Mouse (Mus musculus): Measurements from ENCODE around the gene Magi1. TPM values are rescaled to one million over a fixed set of nuclear protein-coding genes. Genes with fewer than 3 reads are reported as not detected.

Gene Magi1
- polyA plus RNA-seq, 1 experiment from 2014 or later = 28.5 TPM

DNA sequence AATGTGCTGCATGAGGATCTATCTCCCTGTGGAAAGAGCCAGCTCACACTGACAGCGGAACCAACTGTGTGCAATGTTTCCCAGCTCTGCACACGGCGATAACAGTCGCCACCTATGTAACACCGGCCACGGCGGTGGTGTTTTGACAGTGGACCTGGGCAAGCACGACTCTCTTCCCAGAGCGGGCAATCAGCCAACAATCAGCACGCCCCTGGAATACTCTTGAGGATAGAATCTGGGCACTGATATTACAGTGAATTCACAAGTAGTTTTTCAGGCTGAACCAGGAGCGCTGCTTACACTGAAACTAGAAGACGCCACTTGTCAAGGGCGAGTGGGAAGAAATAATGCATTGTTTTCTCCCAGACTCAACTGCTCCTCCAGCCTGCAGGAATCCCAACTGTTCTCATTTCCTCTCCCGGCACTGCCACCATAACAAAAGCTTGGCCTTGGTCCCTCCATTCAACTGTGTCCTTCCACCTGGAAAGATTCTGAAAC, 100.3 kb downstream of the Magi1 start:
- Histone ChIP-seq H3K27ac (ENCODE audit: low read depth, low read length) (no peak overlapping the region), H3K4me2 (no peak overlapping the region), H3K9ac (ENCODE audit: low read length) (no peak overlapping the region), H3K4me1 (ENCODE audit: control insufficient read depth, insufficient read depth, low read length) (peaks cover 11% of the 10 kb centered on the region; the same call in 1 of the 2 replicates), H3K27me3 (ENCODE audit: control insufficient read depth, insufficient read depth, low read length) (no peaks in the 10 kb centered on the region), H3K36me3 (ENCODE audit: control insufficient read depth, insufficient read depth, low read length) (no peaks in the 10 kb centered on the region), H3K4me3 (ENCODE audit: low read depth, low read length) (no peak overlapping the region), H3K9me3 (ENCODE audit: control insufficient read depth, low read length) (no peaks in the 10 kb centered on the region)
- DNase-seq (ENCODE audit: low spot score, missing footprints) (no peak), ATAC-seq (ENCODE audit: low FRiP score) (no peak)
- 81% methylated on average over 14 of the region's 14 CpGs for WGBS

DNA sequence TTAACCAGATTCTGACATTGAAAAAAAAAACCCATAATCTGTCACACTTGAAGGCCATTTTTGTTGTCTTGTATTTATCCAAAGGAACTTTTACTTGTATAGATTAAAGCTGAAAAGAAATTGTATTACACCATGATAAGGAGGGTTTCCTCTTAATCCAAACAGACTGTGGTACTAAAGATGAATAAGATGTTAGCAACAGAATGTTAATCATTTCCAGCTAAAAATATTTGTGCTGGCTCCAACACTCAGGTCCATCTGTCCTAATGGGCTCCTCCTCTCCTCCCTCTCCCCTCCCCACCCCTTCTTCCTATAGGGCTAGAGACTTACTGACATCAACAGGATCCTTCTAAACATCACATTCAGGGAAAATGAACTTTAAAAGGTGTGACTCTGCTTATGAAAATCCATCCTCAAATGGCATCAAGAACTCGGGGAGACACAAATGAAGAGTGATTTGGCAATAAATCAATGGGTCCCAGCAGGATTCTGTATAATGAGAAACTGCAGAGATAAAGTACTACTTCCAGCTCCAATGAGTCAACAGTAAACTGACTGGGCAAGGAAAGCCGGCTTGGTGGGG, 102.0 kb downstream of the Magi1 start:
- Histone ChIP-seq H3K4me3 (ENCODE audit: low read depth, low read length) (no peak overlapping the region), H3K4me2 (no peak overlapping the region), H3K27ac (ENCODE audit: low read depth, low read length) (no peak overlapping the region), H3K9ac (ENCODE audit: low read length) (no peak overlapping the region), H3K36me3 (ENCODE audit: control insufficient read depth, insufficient read depth, low read length) (no peaks in the 10 kb centered on the region), H3K27me3 (ENCODE audit: control insufficient read depth, insufficient read depth, low read length) (no peaks in the 10 kb centered on the region), H3K4me1 (ENCODE audit: control insufficient read depth, insufficient read depth, low read length) (peaks cover 25% of the 10 kb centered on the region), H3K9me3 (ENCODE audit: control insufficient read depth, low read length) (no peaks in the 10 kb centered on the region)
- 53% methylated on average over 2 of the region's 2 CpGs for WGBS
- ATAC-seq (ENCODE audit: low FRiP score) (no peak), DNase-seq (ENCODE audit: low spot score, missing footprints) (no peak)

DNA sequence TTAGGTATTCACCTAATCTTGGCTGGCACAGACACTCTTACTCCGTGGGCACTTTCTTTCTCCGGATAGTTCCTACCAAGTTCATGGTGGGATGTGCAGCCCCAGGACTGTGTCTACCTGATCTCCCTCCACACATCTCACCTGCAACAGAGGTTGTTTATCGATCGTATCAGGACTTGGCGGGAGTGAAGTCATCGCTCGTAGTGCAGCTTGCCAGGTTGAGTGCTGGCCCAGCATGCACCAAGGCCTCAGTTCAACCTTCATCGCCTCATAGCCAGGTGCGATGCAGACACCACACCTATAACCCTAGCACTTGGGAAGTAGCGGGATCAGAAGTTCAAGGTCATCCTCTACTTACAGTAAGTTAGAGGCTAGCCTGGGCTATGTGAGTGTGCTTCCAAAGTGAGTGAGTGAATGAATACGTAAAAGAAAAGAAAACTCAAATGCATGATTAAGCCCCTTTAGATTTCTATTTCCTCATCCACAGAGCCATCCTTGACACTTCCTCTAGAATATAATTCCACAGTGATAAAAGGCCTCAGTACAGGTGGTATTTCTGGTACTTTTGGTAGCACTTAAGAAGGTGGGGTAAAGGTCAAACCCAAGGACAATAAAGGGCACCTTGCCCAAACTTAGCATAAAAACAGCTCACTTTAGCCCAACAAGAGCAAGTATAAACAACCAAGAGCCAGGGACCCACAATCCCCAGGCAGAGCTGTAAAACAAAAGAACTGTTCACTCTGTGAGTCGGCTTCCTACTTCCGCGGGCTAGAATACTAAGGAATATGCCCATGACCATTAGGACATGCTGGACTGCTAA, 103.2 kb downstream of the Magi1 start:
- Histone ChIP-seq H3K4me3 (ENCODE audit: low read depth, low read length) (no peak overlapping the region), H3K27me3 (ENCODE audit: control insufficient read depth, insufficient read depth, low read length) (no peaks in the 10 kb centered on the region), H3K27ac (ENCODE audit: low read depth, low read length) (no peak overlapping the region), H3K36me3 (ENCODE audit: control insufficient read depth, insufficient read depth, low read length) (no peaks in the 10 kb centered on the region), H3K9ac (ENCODE audit: low read length) (no peak overlapping the region), H3K9me3 (ENCODE audit: control insufficient read depth, low read length) (no peaks in the 10 kb centered on the region), H3K4me2 (no peak overlapping the region), H3K4me1 (ENCODE audit: control insufficient read depth, insufficient read depth, low read length) (peaks cover 27% of the 10 kb centered on the region)
- ATAC-seq (ENCODE audit: low FRiP score) = no peak
- WGBS = 91% methylated on average over 14 of the region's 14 CpGs
- no peak for DNase-seq (ENCODE audit: low spot score, missing footprints)

DNA sequence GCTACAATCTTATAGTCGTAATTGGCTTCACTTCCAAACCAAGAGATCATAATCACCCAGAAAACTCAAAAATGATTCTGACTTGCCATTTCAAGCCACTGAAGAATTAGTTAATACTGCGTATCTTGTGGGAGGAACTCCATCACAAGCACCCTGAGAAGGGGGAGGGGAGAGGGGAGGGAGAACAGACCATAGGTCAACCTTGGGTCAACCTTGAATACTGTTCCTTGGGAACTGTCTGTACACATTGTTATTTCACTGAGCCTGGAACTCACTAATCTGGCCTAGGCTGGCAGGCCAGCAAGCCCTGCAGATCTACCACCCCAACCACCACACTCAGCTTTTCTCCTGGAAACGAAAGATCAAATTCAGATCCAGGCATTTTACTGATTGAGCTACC, 106.2 kb downstream of the Magi1 start:
- Histone ChIP-seq H3K27ac (ENCODE audit: low read depth, low read length) (no peak overlapping the region), H3K4me3 (ENCODE audit: low read depth, low read length) (no peak overlapping the region), H3K9ac (ENCODE audit: low read length) (no peak overlapping the region), H3K36me3 (ENCODE audit: control insufficient read depth, insufficient read depth, low read length) (no peaks in the 10 kb centered on the region), H3K9me3 (ENCODE audit: control insufficient read depth, low read length) (no peaks in the 10 kb centered on the region), H3K4me2 (no peak overlapping the region), H3K4me1 (ENCODE audit: control insufficient read depth, insufficient read depth, low read length) (peaks cover 22% of the 10 kb centered on the region), H3K27me3 (ENCODE audit: control insufficient read depth, insufficient read depth, low read length) (no peaks in the 10 kb centered on the region)
- DNase-seq (ENCODE audit: low spot score, missing footprints) = no peak
- 41% methylated on average over 3 of the region's 3 CpGs for WGBS
- ATAC-seq (ENCODE audit: low FRiP score) = no peak

DNA sequence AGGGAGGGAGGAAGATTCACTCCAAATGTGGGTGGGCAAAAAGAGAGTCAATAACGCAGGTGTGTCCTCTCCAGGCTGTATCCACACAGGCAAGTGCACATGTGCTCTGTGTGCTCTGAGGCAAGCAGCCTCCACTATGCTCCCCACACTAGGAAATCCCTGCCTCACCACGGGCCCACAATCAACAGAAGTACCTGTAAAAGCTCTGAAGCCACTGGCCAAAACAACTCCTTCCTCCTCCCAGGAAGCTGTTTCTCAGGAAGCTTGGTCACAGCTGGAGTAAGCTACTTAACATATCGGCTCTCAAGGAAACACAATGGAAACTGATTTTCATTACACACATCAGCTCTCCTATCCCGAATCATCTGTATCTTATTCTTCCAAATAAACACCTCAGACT, 107.0 kb downstream of the Magi1 start:
- ATAC-seq (ENCODE audit: low FRiP score) = no peak
- H3K4me1 ChIP-seq (ENCODE audit: control insufficient read depth, insufficient read depth, low read length) = peaks cover 17% of the 10 kb centered on the region
- no peak overlapping the region for H3K4me3 ChIP-seq (ENCODE audit: low read depth, low read length)
- no peaks in the 10 kb centered on the region for H3K36me3 ChIP-seq (ENCODE audit: control insufficient read depth, insufficient read depth, low read length)
- no peaks in the 10 kb centered on the region for H3K27me3 ChIP-seq (ENCODE audit: control insufficient read depth, insufficient read depth, low read length)
- no peak overlapping the region for H3K27ac ChIP-seq (ENCODE audit: low read depth, low read length)
- H3K9ac ChIP-seq (ENCODE audit: low read length) = no peak overlapping the region
- no peaks in the 10 kb centered on the region for H3K9me3 ChIP-seq (ENCODE audit: control insufficient read depth, low read length)
- WGBS = 7% methylated on average over 4 of the region's 4 CpGs
- H3K4me2 ChIP-seq = no peak overlapping the region
- DNase-seq (ENCODE audit: low spot score, missing footprints) = no peak

DNA sequence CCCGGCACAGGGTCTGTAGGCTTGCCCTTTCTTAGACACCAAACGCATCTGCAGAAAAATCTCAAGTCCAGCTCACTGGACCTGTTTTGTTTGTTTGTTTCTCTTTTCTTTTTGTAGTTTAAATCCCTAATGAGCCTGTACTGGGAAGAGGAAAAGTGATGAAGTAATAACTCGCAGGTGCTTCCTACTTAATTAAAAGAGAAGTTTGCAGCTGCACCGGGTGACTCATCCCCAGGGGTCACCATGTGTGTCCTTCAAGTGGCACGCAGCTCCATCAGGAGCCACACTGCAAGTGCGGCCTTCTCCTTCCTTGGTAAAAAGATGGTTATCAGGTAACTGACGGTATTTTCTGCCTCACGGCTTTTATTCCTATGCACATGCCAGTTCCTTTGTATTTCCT, 112.5 kb downstream of the Magi1 start:
- H3K9me3 ChIP-seq (ENCODE audit: control insufficient read depth, low read length) = no peaks in the 10 kb centered on the region
- H3K27me3 ChIP-seq (ENCODE audit: control insufficient read depth, insufficient read depth, low read length) = no peaks in the 10 kb centered on the region
- ATAC-seq (ENCODE audit: low FRiP score) (no peak), DNase-seq (ENCODE audit: low spot score, missing footprints) (no peak)
- no peaks in the 10 kb centered on the region for H3K36me3 ChIP-seq (ENCODE audit: control insufficient read depth, insufficient read depth, low read length)
- H3K4me1 ChIP-seq (ENCODE audit: control insufficient read depth, insufficient read depth, low read length) = no peaks in the 10 kb centered on the region
- no peak overlapping the region for H3K27ac ChIP-seq (ENCODE audit: low read depth, low read length)
- no peak overlapping the region for H3K9ac ChIP-seq (ENCODE audit: low read length)
- 84% methylated on average over 8 of the region's 8 CpGs for WGBS
- H3K4me2 ChIP-seq = no peak overlapping the region
- H3K4me3 ChIP-seq (ENCODE audit: low read depth, low read length) = no peak overlapping the region

DNA sequence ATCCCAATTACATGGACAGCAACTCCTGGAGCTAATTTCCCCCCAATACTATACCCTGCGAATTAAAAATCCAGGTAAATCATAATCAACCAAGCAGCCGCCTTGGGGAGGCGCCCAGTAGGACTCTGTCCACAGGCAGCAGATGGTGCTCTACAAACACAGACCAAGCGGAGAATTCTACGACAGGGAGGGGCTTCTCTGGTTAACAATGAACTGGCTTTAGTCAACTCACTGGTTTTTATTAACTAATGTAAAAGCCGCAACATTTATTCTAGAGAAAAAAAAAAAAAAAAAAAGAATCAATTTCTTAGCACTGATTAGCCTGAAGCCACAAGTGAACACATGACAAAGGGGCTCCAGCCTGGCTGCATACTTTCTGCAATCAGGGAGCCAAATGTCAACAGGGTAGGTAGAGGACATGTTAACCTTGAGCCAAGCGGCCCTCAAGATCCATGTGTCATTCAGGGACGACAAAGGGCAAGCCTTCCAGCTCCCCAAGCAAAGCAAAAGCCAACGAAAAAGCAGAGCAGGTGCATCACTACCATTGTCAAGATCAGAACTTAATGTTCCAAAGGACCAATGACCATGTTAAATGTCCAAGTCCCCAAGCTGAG, 114.0 kb downstream of the Magi1 start:
- 83% methylated on average over 9 of the region's 9 CpGs for WGBS
- no peak overlapping the region for H3K4me3 ChIP-seq (ENCODE audit: low read depth, low read length)
- no peak for DNase-seq (ENCODE audit: low spot score, missing footprints)
- H3K9ac ChIP-seq (ENCODE audit: low read length) = no peak overlapping the region
- no peak for ATAC-seq (ENCODE audit: low FRiP score)
- H3K36me3 ChIP-seq (ENCODE audit: control insufficient read depth, insufficient read depth, low read length) = no peaks in the 10 kb centered on the region
- no peak overlapping the region for H3K27ac ChIP-seq (ENCODE audit: low read depth, low read length)
- no peaks in the 10 kb centered on the region for H3K9me3 ChIP-seq (ENCODE audit: control insufficient read depth, low read length)
- H3K4me2 ChIP-seq = no peak overlapping the region
- H3K27me3 ChIP-seq (ENCODE audit: control insufficient read depth, insufficient read depth, low read length) = no peaks in the 10 kb centered on the region
- H3K4me1 ChIP-seq (ENCODE audit: control insufficient read depth, insufficient read depth, low read length) = no peaks in the 10 kb centered on the region

DNA sequence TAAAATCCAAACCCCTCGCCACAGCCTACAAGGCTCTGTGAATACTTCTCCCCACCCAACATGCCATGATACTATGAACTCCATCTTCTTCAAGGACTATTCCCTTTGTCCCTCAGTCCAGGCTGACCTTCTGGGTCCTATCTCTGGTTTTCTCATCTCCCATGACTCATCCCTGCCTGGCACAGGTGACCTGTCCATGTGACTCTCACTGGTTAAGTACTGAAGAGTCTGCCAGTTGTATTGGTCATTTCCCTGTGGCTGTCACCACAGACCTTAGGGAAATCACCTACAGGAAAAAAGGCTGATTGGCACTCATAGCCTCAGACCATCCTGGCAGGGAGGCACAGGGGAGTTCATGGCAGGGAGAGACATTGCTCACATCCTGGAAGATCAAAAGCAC, 117.8 kb downstream of the Magi1 start:
- no peak for ATAC-seq (ENCODE audit: low FRiP score)
- 91% methylated on average over 1 of the region's 1 CpGs for WGBS
- no peaks in the 10 kb centered on the region for H3K36me3 ChIP-seq (ENCODE audit: control insufficient read depth, insufficient read depth, low read length)

More for the DNA sequence above, 117.8 kb downstream of the Magi1 start:
- no peak overlapping the region for H3K4me2 ChIP-seq
- H3K9ac ChIP-seq (ENCODE audit: low read length) = no peak overlapping the region
- DNase-seq (ENCODE audit: low spot score, missing footprints) = no peak
- peaks cover 11% of the 10 kb centered on the region for H3K4me1 ChIP-seq (ENCODE audit: control insufficient read depth, insufficient read depth, low read length)
- H3K9me3 ChIP-seq (ENCODE audit: control insufficient read depth, low read length) = no peaks in the 10 kb centered on the region
- H3K27me3 ChIP-seq (ENCODE audit: control insufficient read depth, insufficient read depth, low read length) = no peaks in the 10 kb centered on the region
- no peak overlapping the region for H3K4me3 ChIP-seq (ENCODE audit: low read depth, low read length)
- H3K27ac ChIP-seq (ENCODE audit: low read depth, low read length) = no peak overlapping the region
